Mouse (Mus musculus) brain, adult 10 weeks (tissue): ENCODE results near the gene F8a. TPM values are rescaled to one million over a fixed set of nuclear protein-coding genes. Genes with fewer than 3 reads are reported as not detected.

ENCODE experiments used
- polyA plus RNA-seq: library from polyadenylated mRNA; stranded (reverse); fragments of 350-450 nt; fragmentation: Illumina TruSeq; extraction: RNeasy Lipid Tissue Mini Kit (QIAGEN cat#74804); gene quantifications from one replicate; pipeline ENCODE4 v1.2.3, GENCODE M21; 2015; ENCODE audit warnings: low read depth, low replicate concordance

F8a gene
- polyA plus RNA-seq: 14.6 TPM

GRCm38 (mm10) chrX:73227914-73228605 is at the start of gene F8a:
Gene F8a, plus strand, starts transcription at chrX:73228291.

GRCm38 (mm10) chrX:73191934-73192333 is 36.2 kb upstream of the F8a start, which contains the start of gene Xlr3b:
Gene Xlr3b, plus strand, starts transcription at chrX:73192207.

GRCm38 (mm10) chrX:73213819-73214564 is 14.1 kb upstream of the F8a start, which contains the start of gene Xlr4b:
Gene Xlr4b, plus strand, starts transcription at chrX:73214333.

GRCm38 (mm10) chrX:73242821-73243325 is 14.8 kb downstream of the F8a start, which contains the start of gene Xlr4c:
Gene Xlr4c, minus strand, starts transcription at chrX:73243130.

GRCm38 (mm10) chrX:73265270-73265669 is 37.2 kb downstream of the F8a start, which contains the start of gene Xlr3c:
Gene Xlr3c, minus strand, starts transcription at chrX:73265390.

Other genes with a start within 250 kb of the F8a start
- 1.7 TPM for gene Zfp185, start 241.0 kb upstream of the F8a start, polyA plus RNA-seq
- 0.19 TPM for gene Pnma5, start 191.2 kb upstream of the F8a start, polyA plus RNA-seq
- 13.7 TPM for gene Pnma3, start 163.5 kb upstream of the F8a start, polyA plus RNA-seq
- gene Xlr4a, start 145.8 kb upstream of the F8a start, polyA plus RNA-seq: not detected
- gene Xlr3a, start 131.2 kb upstream of the F8a start, polyA plus RNA-seq: 2.1 TPM
- not detected for gene Gm14685, start 111.2 kb upstream of the F8a start, polyA plus RNA-seq
- not detected for gene Xlr5b, start 79.5 kb upstream of the F8a start, polyA plus RNA-seq
- gene DXBay18, start 78.8 kb upstream of the F8a start, polyA plus RNA-seq: 0.70 TPM
- gene Spin2d, start 51.3 kb upstream of the F8a start, polyA plus RNA-seq: not detected
- 1.9 TPM for gene Xlr3b, start 36.1 kb upstream of the F8a start, polyA plus RNA-seq
- 0.74 TPM for gene Xlr4b, start 14.0 kb upstream of the F8a start, polyA plus RNA-seq
- not detected for gene Xlr4c, start 14.8 kb downstream of the F8a start, polyA plus RNA-seq
- gene Xlr3c, start 37.1 kb downstream of the F8a start, polyA plus RNA-seq: not detected
- gene Xlr5a, start 64.7 kb downstream of the F8a start, polyA plus RNA-seq: not detected
- gene Xlr5c, start 64.7 kb downstream of the F8a start, polyA plus RNA-seq: not detected
- gene Gm45015, start 108.5 kb downstream of the F8a start, polyA plus RNA-seq: not detected
- gene Zfp275, start 114.3 kb downstream of the F8a start, polyA plus RNA-seq: 13.9 TPM
- 0.19 TPM for gene Gm18336, start 170.4 kb downstream of the F8a start, polyA plus RNA-seq
- gene Zfp92, start 182.8 kb downstream of the F8a start, polyA plus RNA-seq: 2.3 TPM
- not detected for gene Trex2, start 207.1 kb downstream of the F8a start, polyA plus RNA-seq
- gene Haus7, start 230.8 kb downstream of the F8a start, polyA plus RNA-seq: 12.0 TPM